Mouse (Mus musculus) cortical plate, adult 2 months (tissue): ENCODE data around the gene Ddx54. TPM values are rescaled to one million over a fixed set of nuclear protein-coding genes. Genes with fewer than 3 reads are reported as not detected.

Experiments used
- H3K27ac ChIP-seq: fragments of 200-500 bp; 2 replicates; pipeline ENCODE4 v1.5.1; 2012; ENCODE audit warnings: low read length, control low read depth, inconsistent platforms; ENCODE audit not compliant: insufficient read depth
- H3K4me1 ChIP-seq: fragments of 200-500 bp; 2 replicates; pipeline ENCODE4 v1.6.1; 2011; ENCODE audit warnings: low read length; ENCODE audit not compliant: control insufficient read depth, insufficient read depth
- H3K4me3 ChIP-seq: fragments of 200-500 bp; 2 replicates; pipeline ENCODE4 v1.5.1; 2011; ENCODE audit warnings: mild to moderate bottlenecking, low read length, control low read depth; ENCODE audit not compliant: insufficient read depth
- CTCF ChIP-seq: fragments of 200-500 bp; IDR thresholded peaks from 2 replicates; pipeline ENCODE4 v1.5.1; 2011; ENCODE audit warnings: mild to moderate bottlenecking, control low read depth, low read length; ENCODE audit not compliant: insufficient read depth; ENCODE audit errors: extremely low read depth
- POLR2A ChIP-seq: fragments of 200-500 bp; IDR thresholded peaks from 2 replicates; pipeline ENCODE4 v1.6.1; 2011; ENCODE audit warnings: mild to moderate bottlenecking, low read length, control low read depth; ENCODE audit not compliant: insufficient read depth; ENCODE audit errors: extremely low read depth
- polyA plus RNA-seq: library from polyadenylated mRNA; depleted of rRNA; stranded (reverse); fragments of >200 nt; gene quantifications from 2 replicates; pipeline ENCODE4 v1.2.3, GENCODE M21; 2012

Ddx54 gene
- polyA plus RNA-seq, 1 experiment: 31.0 TPM

- Histone ChIP-seq H3K27ac (no peak overlapping the region), H3K4me3 (no peak overlapping the region), H3K4me1 (no peaks in the 10 kb centered on the region)
- TF ChIP-seq CTCF (no peak), POLR2A (no peak)
Measured at GRCm38 (mm10) chr5:120579898-120580626, 32.5 kb upstream of the Ddx54 start.

- Histone ChIP-seq H3K27ac (no peak overlapping the region), H3K4me1 (no peaks in the 10 kb centered on the region), H3K4me3 (no peak overlapping the region)
- TF ChIP-seq CTCF (no peak), POLR2A (no peak)
Measured at GRCm38 (mm10) chr5:120582002-120582401, 30.5 kb upstream of the Ddx54 start.

- H3K27ac ChIP-seq: no peak overlapping the region
- TF ChIP-seq POLR2A: no peak
- TF ChIP-seq CTCF: no peak
- H3K4me3 ChIP-seq: no peak overlapping the region
- H3K4me1 ChIP-seq: no peaks in the 10 kb centered on the region
Measured at GRCm38 (mm10) chr5:120583511-120583910, 29.0 kb upstream of the Ddx54 start.

GRCm38 (mm10) chr5:120584968-120585367, 27.6 kb upstream of the Ddx54 start:
- TF ChIP-seq POLR2A: no peak
- TF ChIP-seq CTCF: no peak
- no peak overlapping the region for H3K4me3 ChIP-seq
- no peak overlapping the region for H3K27ac ChIP-seq
- H3K4me1 ChIP-seq: no peaks in the 10 kb centered on the region

- Histone ChIP-seq H3K27ac (0 out of 2 replicates have a peak overlapping the region, but pooled peaks have one; percentile 2), H3K4me3 (peak overlapping the region; percentile 72), H3K4me1 (no peaks in the 10 kb centered on the region)
- no peak for TF ChIP-seq CTCF
- 0 out of 2 replicates have a peak, but pooled peaks have one; percentile 11 for TF ChIP-seq POLR2A
Measured at GRCm38 (mm10) chr5:120586741-120587615, 25.6 kb upstream of the Ddx54 start.

GRCm38 (mm10) chr5:120587616-120587926, 25.0 kb upstream of the Ddx54 start:
- Histone ChIP-seq H3K4me3 (peak overlapping the region; percentile 72), H3K27ac (0 out of 2 replicates have a peak overlapping the region, but pooled peaks have one; percentile 2), H3K4me1 (no peaks in the 10 kb centered on the region)
- TF ChIP-seq POLR2A (no peak), CTCF (no peak)

- H3K4me3 ChIP-seq: peak overlapping the region; percentile 72
- H3K27ac ChIP-seq: peak overlapping the region; percentile 60
- H3K4me1 ChIP-seq: no peaks in the 10 kb centered on the region
- TF ChIP-seq POLR2A: no peak
Measured at GRCm38 (mm10) chr5:120587940-120588568, 24.5 kb upstream of the Ddx54 start.

- H3K4me1 ChIP-seq: no peaks in the 10 kb centered on the region
- peak within 1 kb of the TSS; percentile 72 for H3K4me3 ChIP-seq
- TF ChIP-seq CTCF (no peak), POLR2A (peak; percentile 92)
- peak within 1 kb of the TSS; percentile 60 for H3K27ac ChIP-seq
Measured at GRCm38 (mm10) chr5:120588569-120589094, 23.9 kb upstream of the Ddx54 start, which contains the start of the genes Tpcn1 and Iqcd. Tpcn1 (minus strand) TSS chr5:120588673. Iqcd (plus strand) TSS chr5:120589016.

GRCm38 (mm10) chr5:120590356-120591010, 22.1 kb upstream of the Ddx54 start:
- H3K4me3 ChIP-seq: no peak overlapping the region
- H3K4me1 ChIP-seq: no peaks in the 10 kb centered on the region
- TF ChIP-seq CTCF (peak; percentile 44), POLR2A (no peak)
- no peak overlapping the region for H3K27ac ChIP-seq
